Mouse (Mus musculus): ENCODE results near the gene Snx8. TPM values are rescaled to one million over a fixed set of nuclear protein-coding genes. Genes with fewer than 3 reads are reported as not detected.

Gene Snx8
- polyA plus RNA-seq, 1 experiment, result 30.3 TPM

- TF ChIP-seq CTCF (IDR thresholded peaks at IDR 0.05; ENCODE audit: borderline replicate concordance, extremely low read depth, insufficient read depth, insufficient read length) (no peak), POLR2A (IDR thresholded peaks at IDR 0.05; ENCODE audit: borderline replicate concordance, extremely low read depth, insufficient read depth, insufficient read length, poor library complexity, severe bottlenecking) (no peak)
- DNase-seq (ENCODE audit: low read depth), result no peak
Measured at GRCm38 (mm10) chr5:140364415-140364814, 24.6 kb downstream of the Snx8 start.

GRCm38 (mm10) chr5:140359930-140360674 lies 29.0 kb downstream of the Snx8 start:
- TF ChIP-seq POLR2A (IDR thresholded peaks at IDR 0.05; ENCODE audit: borderline replicate concordance, extremely low read depth, insufficient read depth, insufficient read length, poor library complexity, severe bottlenecking) (no peak), CTCF (IDR thresholded peaks at IDR 0.05; ENCODE audit: borderline replicate concordance, extremely low read depth, insufficient read depth, insufficient read length) (no peak)
- no peak for DNase-seq (ENCODE audit: low read depth)

GRCm38 (mm10) chr5:140357466-140357865 lies 31.6 kb downstream of the Snx8 start:
- no peak for DNase-seq (ENCODE audit: low read depth)
- no peak for TF ChIP-seq CTCF (IDR thresholded peaks at IDR 0.05; ENCODE audit: borderline replicate concordance, extremely low read depth, insufficient read depth, insufficient read length)
- no peak for TF ChIP-seq POLR2A (IDR thresholded peaks at IDR 0.05; ENCODE audit: borderline replicate concordance, extremely low read depth, insufficient read depth, insufficient read length, poor library complexity, severe bottlenecking)

GRCm38 (mm10) chr5:140355934-140356333 lies 33.1 kb downstream of the Snx8 start:
- TF ChIP-seq CTCF (IDR thresholded peaks at IDR 0.05; ENCODE audit: borderline replicate concordance, extremely low read depth, insufficient read depth, insufficient read length) (peak; percentile 3; the same call in 1 of the 2 replicates), POLR2A (IDR thresholded peaks at IDR 0.05; ENCODE audit: borderline replicate concordance, extremely low read depth, insufficient read depth, insufficient read length, poor library complexity, severe bottlenecking) (no peak)
- DNase-seq (ENCODE audit: low read depth), result no peak

- DNase-seq (ENCODE audit: low read depth), result no peak
- TF ChIP-seq POLR2A (IDR thresholded peaks at IDR 0.05; ENCODE audit: borderline replicate concordance, extremely low read depth, insufficient read depth, insufficient read length, poor library complexity, severe bottlenecking), result no peak
- TF ChIP-seq CTCF (IDR thresholded peaks at IDR 0.05; ENCODE audit: borderline replicate concordance, extremely low read depth, insufficient read depth, insufficient read length), result no peak
Measured at GRCm38 (mm10) chr5:140352352-140352751, 36.7 kb downstream of the Snx8 start.

- no peak for TF ChIP-seq CTCF (IDR thresholded peaks at IDR 0.05; ENCODE audit: borderline replicate concordance, extremely low read depth, insufficient read depth, insufficient read length)
- TF ChIP-seq POLR2A (IDR thresholded peaks at IDR 0.05; ENCODE audit: borderline replicate concordance, extremely low read depth, insufficient read depth, insufficient read length, poor library complexity, severe bottlenecking), result no peak
- DNase-seq (ENCODE audit: low read depth), result no peak
Measured at GRCm38 (mm10) chr5:140350731-140351497, 38.1 kb downstream of the Snx8 start.

- no peak for DNase-seq (ENCODE audit: low read depth)
- TF ChIP-seq CTCF (IDR thresholded peaks at IDR 0.05; ENCODE audit: borderline replicate concordance, extremely low read depth, insufficient read depth, insufficient read length), result no peak
- no peak for TF ChIP-seq POLR2A (IDR thresholded peaks at IDR 0.05; ENCODE audit: borderline replicate concordance, extremely low read depth, insufficient read depth, insufficient read length, poor library complexity, severe bottlenecking)
Measured at GRCm38 (mm10) chr5:140349882-140350281, 39.2 kb downstream of the Snx8 start.

GRCm38 (mm10) chr5:140346050-140346449 lies 43.0 kb downstream of the Snx8 start:
- TF ChIP-seq POLR2A (IDR thresholded peaks at IDR 0.05; ENCODE audit: borderline replicate concordance, extremely low read depth, insufficient read depth, insufficient read length, poor library complexity, severe bottlenecking), result no peak
- no peak for TF ChIP-seq CTCF (IDR thresholded peaks at IDR 0.05; ENCODE audit: borderline replicate concordance, extremely low read depth, insufficient read depth, insufficient read length)
- DNase-seq (ENCODE audit: low read depth), result no peak

GRCm38 (mm10) chr5:140345244-140345643 lies 43.8 kb downstream of the Snx8 start:
- no peak for DNase-seq (ENCODE audit: low read depth)
- no peak for TF ChIP-seq POLR2A (IDR thresholded peaks at IDR 0.05; ENCODE audit: borderline replicate concordance, extremely low read depth, insufficient read depth, insufficient read length, poor library complexity, severe bottlenecking)
- no peak for TF ChIP-seq CTCF (IDR thresholded peaks at IDR 0.05; ENCODE audit: borderline replicate concordance, extremely low read depth, insufficient read depth, insufficient read length)

GRCm38 (mm10) chr5:140342880-140343279 lies 46.2 kb downstream of the Snx8 start:
- no peak for TF ChIP-seq POLR2A (IDR thresholded peaks at IDR 0.05; ENCODE audit: borderline replicate concordance, extremely low read depth, insufficient read depth, insufficient read length, poor library complexity, severe bottlenecking)
- TF ChIP-seq CTCF (IDR thresholded peaks at IDR 0.05; ENCODE audit: borderline replicate concordance, extremely low read depth, insufficient read depth, insufficient read length), result no peak
- DNase-seq (ENCODE audit: low read depth), result no peak

- TF ChIP-seq CTCF (IDR thresholded peaks at IDR 0.05; ENCODE audit: borderline replicate concordance, extremely low read depth, insufficient read depth, insufficient read length) (no peak), POLR2A (IDR thresholded peaks at IDR 0.05; ENCODE audit: borderline replicate concordance, extremely low read depth, insufficient read depth, insufficient read length, poor library complexity, severe bottlenecking) (no peak)
- DNase-seq (ENCODE audit: low read depth), result no peak
Measured at GRCm38 (mm10) chr5:140339836-140340235, 49.2 kb downstream of the Snx8 start.
